Mouse (Mus musculus) thymus, adult 2 months (tissue): Measurements from ENCODE around the gene Itpr2.

Experiments
- CTCF ChIP-seq: fragments of 200-500 bp; IDR thresholded peaks from 2 replicates; pipeline ENCODE4 v1.5.1; 2012; ENCODE audit warnings: mild to moderate bottlenecking, control low read depth, low read length, moderate library complexity, borderline replicate concordance; ENCODE audit not compliant: control insufficient read depth, poor library complexity, insufficient read depth; ENCODE audit errors: extremely low read depth
- POLR2A ChIP-seq: fragments of 200-500 bp; IDR thresholded peaks from 2 replicates; pipeline ENCODE4 v1.6.1; 2012; ENCODE audit warnings: mild to moderate bottlenecking, low read length, control low read depth, moderate library complexity; ENCODE audit not compliant: control insufficient read depth, poor library complexity, insufficient read depth; ENCODE audit errors: extremely low read depth

- TF ChIP-seq CTCF (no peak), POLR2A (no peak)
These were observed 97.9 kb downstream of the Itpr2 start for GRCm38 (mm10) chr6:146404156-146404555.
